Mouse (Mus musculus) right cerebral cortex, adult 2 months (tissue): ENCODE results near the gene Xpo5.

Experiments
- DNase-seq, 2 experiments: peaks; one replicate each; pipeline ENCODE4 v3.0.0; 2021 to 2022; ENCODE audit warnings: low spot score in 2 of 2

The Xpo5 gene

GRCm38 (mm10) chr17:46284653-46285052 is 82.1 kb downstream of the Xpo5 start:
- no peak for DNase-seq

GRCm38 (mm10) chr17:46285407-46285806 is 82.8 kb downstream of the Xpo5 start:
- no peak for DNase-seq

GRCm38 (mm10) chr17:46287678-46288095 is 85.1 kb downstream of the Xpo5 start:
- DNase-seq, result no peak
